Mouse (Mus musculus): ENCODE data around the gene Gba2.
A peak's percentile ranks its signal among the peaks of the same experiment; 100 is the strongest.
"Not testable (repeated sequence)": the region's sequence is repeated elsewhere in the genome, so short reads cannot be mapped to it uniquely, and the experiment has no call there.

Gene Gba2

DNA sequence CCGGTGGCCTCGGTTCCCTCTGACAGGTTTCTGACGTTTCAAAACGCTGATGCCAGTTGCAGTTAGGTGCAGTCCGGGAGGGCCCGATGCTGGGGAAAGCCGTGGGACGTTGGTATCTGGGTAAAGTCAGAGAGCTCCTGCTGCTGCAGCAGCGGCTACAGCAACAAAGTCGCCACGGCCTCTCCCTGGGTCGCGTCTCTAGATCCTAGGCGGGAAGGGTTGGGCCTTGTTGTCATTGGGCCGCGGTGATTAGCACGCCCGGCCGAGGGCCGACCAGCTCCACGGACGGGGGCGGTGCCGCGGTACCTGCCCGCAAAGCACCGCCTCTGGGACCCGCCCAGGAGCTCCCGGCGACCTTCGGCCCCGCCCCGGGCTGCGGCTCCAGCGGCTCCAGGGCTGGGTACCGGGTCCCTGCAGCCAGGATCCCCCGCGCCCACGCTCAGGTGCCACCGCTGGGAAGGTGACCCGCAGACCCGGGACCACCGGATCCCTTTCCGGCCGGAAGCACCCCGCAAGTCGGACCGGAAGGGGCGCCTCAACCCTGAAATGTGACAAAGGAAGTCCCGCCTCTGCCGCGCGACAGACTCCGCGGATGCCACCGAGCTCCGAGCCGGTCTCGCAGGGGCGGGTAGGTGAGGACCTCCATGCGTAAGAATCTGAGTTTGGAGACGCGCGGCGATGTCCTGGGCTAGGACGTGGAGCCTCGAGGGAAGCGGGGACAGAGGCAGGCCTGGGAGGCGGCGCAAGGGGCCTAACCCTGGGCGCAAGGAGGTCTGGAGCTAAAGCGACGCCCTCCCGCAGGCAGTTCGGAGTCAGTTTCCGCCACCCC lies at the start of gene Gba2, which contains the start of gene Rgp1:
Gba2 (minus strand) TSS at position 498 of the 829 bp plus-strand sequence.
Rgp1 (plus strand) TSS at position 340 of the 829 bp plus-strand sequence.
- DNase-seq (ENCODE audit: low read depth): peak; percentile 88

DNA sequence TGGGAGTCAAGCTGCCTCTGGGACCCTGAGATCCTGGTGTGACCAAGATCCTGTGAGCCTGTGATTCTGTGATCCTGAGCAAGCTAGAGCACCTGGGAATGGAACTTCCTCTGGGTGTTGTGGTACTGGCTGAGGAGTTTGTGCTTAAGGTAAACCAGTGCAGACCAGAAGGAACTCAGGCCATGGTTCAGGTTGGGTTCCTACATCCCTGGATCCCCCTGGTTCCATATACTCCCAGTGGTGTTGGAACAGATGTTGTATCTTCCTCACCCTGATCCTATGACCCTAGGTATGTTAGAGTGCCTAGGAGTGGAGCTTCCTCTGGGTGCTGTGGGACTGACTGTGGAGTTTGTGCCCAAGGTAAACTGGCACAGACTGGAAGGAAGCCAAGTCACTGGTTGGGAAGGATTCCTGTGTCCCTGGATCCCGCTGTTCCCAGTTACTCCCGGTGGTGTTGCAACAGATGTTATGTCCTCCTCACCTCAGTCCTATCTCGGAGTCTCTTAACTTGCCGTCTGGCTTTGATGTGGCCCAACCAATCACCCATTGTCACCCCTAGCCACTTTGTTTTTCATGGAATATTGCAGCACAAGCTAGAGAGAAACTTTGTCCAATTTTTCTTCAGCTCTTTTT lies 41.6 kb upstream of the Gba2 start:
- DNase-seq (ENCODE audit: low read depth): no peak

DNA sequence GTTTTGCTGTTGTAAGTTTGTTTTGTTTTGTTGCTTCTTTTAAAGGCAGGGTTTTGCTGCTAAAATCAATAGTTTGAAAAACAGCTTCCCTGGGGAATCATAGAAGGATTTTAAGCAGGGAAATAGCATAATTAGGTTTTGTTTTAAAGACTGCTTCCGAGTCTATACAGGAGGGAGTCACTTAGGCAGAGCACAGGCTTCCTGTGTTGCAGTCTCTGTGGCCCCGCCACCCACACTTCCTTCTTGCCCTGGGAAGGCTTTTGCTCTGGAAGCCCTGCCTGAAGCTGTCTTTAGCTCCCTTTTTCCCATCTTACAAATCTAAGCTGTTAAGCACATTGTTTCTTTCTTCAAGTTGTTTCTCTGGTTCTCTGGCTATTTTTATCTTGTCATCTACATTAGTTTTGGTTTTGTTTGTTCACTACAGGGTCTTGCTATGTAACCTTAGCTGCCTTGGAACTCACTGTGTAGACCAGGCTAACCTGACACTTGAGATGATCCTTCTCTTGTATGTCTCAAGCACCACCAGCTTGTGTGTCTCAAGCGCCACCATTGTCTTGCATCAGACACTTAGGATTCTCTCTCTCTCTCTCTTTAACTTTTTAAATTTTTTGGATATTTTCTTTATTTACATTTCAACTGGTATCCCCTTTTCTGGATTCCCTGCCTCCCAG lies 34.5 kb upstream of the Gba2 start:
- DNase-seq (ENCODE audit: low read depth): peak; percentile 73

DNA sequence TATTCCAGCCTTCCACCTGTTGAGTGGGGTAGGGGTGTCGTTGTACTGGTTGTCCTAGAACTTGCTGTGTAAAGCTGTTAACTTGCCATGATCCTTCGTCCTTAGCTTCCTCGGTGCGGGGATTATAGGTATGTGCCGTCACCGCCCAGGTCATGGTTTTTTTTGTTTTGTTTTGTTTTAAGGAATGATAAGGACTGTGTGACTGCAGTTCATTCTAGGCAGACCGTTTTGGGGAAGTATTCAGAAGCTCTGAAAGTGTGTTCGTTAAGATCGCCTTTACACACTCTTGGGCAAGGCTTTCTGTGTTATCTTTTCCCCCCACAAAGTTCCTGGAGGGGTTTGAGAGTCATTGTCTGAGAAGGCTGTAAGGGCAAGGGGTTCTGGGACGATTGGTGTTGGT lies 33.9 kb upstream of the Gba2 start:
- DNase-seq (ENCODE audit: low read depth): peak; percentile 64

DNA sequence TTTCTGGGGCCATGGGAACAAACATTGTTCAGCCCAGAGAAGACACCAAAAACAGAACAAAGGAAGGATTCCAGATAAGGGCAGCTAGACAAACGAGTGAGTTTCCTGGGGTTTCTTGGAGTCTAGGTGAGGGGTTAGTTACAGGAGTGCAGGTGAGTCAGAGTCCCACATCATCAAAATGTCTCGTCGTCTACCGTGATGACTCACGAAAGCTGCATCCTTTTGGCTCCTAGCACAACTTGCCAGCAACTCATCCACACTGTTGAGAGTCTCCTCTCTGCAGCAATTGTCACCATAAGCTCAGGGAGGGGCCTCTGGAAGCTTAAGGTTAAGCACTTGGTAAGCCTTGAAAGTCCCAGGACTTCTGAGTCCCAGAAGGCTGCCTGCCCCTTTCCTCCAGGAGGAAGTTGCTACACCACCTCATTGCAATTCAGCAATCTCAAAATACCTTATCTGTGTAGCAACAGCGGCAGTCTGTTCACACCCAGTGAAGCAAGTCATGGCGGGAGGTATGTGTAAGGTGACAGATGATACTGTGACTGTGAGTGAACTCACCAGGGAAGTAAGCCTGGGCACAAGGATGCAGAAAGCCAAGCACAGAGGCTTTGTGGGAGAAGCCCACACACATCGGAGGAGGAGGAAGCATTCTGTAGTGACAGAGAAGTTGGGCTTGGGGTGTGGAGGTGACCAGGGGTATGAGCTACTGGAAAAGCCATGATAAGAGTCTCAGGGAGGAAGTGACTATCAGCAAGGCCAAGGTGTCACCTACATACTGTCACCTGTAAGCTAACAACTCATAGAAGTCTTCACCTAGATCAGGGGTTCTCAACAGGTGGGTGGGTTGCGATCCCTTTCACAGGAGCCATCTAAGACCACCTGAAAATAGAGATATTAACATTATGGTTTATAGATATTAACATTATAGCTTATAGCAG lies 26.3 kb upstream of the Gba2 start:
- peak; percentile 78 for DNase-seq (ENCODE audit: low read depth)

DNA sequence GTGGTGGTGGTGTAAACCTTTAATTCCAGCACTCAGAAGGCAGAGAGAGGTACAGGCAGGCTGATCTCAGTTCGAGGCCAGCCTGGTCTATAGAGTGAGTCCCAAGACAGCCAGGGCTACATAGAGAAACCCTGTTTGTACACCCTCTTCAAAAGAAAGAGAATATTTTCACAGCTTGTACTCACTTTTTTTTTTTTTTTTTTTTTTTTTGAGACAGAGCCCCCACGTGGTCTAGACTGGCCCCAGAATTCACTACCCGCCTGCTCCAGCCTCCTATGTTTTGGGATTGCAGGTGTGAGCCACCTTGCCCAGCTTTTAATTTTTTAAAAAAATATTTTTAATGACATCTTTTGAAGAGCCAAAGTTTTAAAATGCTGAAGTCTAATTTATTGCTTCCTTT lies 25.4 kb upstream of the Gba2 start:
- DNase-seq (ENCODE audit: low read depth): no peak

DNA sequence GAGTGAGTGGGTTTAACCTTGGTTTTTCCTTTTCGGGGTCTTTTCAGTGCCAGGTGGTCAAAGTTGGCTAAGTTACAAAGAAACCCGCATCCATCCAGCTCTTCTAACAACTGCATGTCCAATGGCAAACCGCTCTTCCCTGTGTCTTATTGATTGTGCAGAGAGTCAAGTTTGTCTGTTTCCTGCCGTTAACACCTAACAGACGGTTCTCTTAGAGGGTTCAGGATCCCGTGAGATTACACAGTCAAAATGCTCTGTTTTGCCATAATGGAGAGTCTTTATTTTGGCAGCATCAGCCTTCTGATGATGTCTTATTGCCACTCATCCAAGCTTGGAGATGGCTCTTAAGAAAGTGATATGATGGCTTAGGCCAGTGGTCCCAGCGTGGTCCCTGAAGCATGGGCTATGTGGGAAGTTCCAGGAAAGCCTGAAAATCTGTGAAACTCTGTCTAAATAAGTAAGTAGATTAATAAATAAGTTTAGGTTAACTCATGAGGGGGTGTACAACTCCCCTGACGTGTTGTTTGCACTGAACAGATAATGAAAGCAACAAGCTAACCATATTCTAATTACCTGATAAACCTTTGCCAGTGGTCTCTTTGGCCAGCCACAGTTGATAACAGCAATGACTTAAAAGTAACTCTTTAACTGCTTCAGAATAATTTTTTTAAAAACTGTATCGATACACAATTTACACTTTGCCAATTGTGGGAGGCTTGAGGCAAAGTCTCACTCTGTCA lies 21.7 kb upstream of the Gba2 start:
- DNase-seq (ENCODE audit: low read depth): no peak

DNA sequence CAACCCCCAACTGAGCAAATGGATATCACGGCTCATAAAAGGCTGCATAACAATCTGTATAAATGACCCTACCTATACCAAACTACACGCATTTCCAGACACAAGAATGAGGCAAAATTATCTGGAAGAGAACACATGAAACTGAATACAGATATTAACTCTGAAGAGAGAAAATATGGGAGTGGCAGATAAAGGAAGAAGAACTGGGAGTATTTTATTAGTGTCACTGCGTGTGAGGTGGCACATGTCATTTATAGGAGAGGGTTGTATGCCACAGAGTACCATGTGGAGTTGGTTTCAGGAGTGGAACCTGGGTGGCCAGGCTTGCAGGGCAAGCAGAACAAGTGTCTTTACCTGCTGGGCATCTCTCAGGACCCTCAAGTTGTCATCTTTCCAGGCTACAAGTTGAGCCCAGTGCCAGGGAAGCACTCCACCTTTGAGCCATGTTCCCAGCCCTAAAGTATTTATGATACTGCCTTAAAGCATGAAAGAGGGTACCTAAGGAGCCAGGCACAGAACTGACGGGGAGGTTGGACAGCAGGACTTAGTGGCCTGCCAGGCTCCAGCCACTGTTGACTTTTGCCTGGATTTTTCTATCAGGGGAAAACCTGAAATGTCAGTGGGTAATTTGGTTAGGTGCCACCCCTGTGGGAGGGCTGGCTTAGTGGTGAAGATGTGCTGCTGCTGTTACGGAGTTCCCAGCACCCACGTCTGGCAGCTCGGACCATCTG lies 20.1 kb upstream of the Gba2 start:
- DNase-seq (ENCODE audit: low read depth): no peak

DNA sequence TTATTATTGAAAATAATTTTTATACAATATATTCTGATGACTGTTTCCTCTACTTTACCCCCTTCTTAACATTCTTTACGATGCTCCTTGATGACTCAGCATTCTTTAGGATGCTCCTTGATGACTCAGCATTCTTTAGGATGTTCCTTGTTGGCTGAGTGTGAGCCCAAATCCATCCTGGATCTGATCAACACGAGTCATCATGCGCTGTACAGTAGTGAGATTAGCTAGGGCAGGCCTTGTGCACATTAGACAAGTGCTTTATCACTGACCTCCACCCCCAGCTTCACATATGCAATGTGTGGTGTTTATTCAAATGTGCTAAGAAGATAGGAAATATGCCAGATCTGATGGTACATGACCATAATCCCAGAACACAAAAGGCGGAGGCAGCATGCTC lies 19.5 kb upstream of the Gba2 start:
- no peak for DNase-seq (ENCODE audit: low read depth)

DNA sequence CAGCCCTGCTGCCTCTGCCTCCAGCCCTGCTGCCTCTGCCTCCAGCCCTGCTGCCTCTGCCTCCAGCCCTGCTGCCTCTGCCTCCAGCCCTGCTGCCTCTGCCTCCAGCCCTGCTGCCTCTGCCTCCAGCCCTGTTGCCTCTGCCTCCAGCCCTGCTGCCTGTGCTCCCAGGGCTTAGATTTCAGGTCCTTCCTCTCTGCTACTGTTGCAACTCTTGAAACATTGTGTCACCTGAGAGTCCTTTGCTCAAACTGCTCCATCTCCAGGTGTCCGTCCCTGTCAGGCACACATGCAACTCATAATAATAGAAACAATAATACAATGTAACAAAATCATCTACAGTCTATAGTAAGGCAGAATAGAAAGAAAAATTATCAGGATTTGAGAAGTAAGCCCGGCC lies 17.9 kb upstream of the Gba2 start:
- not testable (repeated sequence) for DNase-seq (ENCODE audit: low read depth)

DNA sequence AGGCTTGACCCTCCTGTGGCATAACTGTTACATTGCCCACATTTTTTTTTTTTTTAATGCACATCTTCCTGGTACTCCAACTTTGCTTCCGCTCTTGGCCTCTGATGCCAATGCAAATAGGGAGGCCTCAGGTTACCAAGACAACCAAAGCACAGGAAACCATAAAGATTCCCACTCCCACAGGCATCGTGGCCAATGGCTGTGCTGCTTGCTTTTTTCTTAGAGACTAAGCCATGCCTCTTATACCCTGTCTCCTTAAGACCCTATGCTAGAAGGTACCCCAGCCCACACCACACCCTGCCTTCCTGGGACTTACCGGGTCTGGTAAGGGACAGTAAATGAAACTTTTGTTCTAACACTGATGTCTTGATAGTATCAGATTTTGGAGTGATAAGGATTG lies 14.8 kb upstream of the Gba2 start:
- DNase-seq (ENCODE audit: low read depth): no peak

DNA sequence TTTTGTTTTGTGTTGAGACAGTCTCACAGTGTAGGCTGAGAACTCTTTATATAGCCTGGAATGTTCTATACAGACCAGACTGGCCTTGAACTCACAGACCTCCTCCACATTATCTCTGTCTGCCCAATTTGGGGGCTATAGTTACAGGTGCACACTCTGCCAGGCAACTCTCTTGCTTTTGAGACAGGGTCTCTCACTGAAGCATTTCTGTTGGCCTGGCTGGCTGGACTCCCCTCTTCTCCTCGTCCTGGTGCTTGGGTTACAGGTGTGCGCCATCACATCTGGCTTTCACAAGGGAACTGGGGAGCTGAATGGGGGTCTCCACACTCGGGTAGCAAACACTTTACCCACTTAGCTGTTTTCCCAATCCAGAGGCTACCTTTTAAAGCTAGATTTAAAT lies 13.3 kb upstream of the Gba2 start:
- no peak for DNase-seq (ENCODE audit: low read depth)

DNA sequence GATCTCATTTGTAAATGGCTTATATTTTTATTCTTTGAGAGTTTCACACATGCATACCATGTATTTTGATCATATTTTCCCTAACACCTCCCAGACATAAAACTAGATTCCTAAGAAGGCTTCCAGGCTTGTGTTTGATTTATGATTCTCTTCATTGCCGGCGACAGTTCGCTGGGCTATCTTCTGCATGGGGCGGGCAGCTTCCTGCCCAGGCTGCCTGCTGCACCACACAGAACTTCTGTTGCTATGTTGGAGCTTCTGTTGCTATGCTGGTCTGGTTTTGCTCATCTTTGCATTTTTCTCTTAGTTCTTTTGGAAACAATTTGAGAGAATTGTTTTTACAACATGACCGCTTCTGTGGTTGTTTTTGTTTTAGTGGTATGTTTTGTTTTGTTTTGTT lies 12.9 kb upstream of the Gba2 start:
- DNase-seq (ENCODE audit: low read depth): no peak

DNA sequence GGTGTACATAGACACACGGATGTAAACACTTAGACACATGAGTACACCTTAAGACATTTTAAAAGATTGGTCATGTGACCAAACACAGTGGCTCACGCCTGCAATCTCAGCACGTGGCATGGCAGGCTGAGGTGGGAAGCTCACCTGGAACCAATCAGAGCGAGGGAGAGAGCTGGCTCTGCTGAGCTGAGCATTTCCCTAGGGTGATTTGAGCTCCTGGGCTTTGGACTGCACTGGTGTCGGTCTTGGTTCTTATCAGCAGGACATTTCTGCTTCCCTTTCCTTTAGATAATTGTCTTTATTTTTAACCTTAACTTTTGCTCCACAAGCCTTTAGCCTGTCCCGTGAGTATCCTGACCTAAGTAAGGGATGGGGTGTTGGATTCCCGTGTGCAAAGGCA lies 9.0 kb upstream of the Gba2 start:
- DNase-seq (ENCODE audit: low read depth): peak; percentile 49

DNA sequence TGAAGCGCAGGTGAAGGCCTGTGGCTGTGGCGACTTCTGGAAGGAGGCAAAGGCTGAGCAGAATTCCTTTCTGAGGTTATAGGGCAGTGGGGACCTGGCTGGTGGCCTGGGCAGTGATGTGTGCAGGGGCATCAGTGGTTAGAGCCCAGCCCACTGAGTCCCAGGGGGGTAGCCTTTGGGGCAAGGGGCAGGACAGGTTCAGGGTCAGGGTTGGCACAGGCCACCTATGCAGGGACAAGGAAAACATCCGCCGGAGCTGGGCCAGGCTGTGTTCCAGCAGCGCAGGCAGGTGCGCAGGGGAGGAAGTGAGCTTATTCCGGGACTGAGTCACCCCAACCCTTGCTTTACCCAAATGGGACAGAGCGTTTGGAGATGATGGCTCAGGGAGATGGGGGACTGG lies 7.7 kb upstream of the Gba2 start:
- no peak for DNase-seq (ENCODE audit: low read depth)

DNA sequence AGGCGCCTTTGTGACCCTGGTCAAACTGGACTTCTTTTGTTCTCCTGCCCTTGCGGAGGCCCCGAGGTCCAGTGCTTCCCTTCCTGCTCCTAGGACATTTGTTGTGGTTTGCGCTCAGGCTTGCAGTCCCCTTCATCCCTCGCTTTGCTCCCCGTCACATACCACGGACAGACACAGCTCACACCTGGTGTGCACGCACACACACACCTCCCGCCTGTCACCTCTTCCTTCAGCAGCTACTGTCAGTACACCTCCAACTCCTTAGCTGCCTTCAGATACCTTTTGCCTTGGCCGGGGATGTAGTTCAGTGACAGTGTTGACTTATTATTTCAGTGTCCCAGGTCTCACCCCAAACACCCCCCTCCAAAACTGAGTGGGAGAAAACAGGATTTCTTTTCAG lies 7.0 kb upstream of the Gba2 start:
- DNase-seq (ENCODE audit: low read depth): no peak

DNA sequence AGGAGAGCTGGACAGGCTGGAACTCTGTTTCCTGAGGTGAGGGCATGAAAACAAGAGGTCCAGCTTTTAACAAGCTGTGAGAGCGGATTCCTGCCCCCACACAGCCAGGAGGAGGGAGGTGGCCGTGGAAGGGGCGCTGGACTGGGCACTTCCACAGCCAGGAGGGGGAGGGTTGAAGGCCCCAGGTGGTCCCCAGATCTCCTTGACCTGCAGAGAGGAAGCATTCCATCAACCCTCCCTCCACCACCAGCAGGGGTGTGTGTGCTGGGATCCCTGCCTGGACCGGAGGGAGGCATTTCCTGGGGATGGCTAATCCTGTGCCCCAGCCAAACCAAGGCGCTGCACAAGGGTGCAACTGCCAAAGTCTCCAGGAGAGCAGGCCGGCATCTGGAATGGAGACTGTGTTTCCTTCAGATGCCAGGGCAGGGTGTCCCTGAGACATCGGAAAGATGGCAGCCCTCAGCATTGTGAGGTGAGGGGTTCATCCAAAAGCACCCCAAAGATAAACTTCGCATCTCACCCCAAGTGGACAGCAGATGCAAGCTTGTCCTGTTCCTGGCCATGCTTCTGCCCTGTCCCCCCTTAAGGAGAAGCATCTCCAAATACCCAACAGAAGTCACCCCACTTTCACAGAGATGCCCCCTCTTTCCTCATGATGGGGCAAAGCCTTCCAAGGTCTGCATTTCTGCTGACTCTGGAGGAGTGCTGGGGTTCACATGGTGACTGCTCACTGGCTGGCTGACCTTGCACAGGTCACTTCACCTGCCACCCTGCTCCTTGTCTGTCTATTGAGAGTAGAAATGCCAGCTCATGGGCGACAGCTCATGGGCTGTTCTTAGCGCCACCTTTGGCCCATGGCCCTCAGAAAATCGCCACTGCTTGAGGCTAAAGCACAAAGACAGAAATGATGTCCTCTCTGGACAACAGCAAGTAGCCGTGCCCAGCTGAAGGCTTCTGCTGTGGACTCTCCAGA lies 6.1 kb upstream of the Gba2 start, which contains the start of gene Msmp:
Msmp (minus strand) TSS at position 51 of the 973 bp plus-strand sequence.
- no peak for DNase-seq (ENCODE audit: low read depth)

DNA sequence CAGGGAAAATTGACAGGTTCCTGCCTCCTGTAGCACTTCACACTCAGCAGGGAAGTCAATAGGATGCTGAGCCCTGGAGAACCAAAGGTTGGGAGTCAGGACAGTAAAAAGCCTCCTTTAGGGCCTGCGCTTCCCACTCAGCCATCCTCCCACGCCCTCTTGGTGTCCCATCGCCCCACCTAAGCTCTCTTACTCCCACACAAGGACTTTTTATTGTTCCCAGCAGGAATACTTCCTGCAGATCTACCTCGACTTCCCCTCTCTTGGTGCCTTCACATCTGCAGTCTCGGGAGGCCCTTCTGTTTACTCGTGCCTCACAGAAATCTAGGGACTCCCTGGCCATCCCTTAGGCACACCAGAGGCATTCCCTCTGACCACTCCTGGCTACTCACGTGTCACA lies 4.7 kb upstream of the Gba2 start:
- no peak for DNase-seq (ENCODE audit: low read depth)

DNA sequence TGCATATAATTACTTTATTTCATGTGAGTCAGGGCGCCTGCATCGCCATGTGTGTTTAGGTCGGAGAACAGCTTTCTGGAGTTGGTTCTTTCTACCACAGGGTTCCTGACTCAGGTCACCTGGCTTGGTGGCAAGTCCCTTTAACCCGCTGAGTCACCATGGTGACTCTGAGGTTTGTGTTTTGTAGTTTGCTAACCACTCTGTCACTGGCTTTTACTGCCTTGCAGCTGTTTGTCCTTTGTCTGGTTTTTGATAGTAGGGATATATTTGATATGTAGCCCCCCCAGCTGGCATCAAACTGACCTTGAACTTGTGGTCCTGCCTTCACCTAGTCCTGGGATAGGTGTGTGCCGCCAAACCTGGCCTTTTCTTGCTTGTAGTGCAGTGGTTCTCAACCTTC lies 3.6 kb upstream of the Gba2 start:
- peak; percentile 67 for DNase-seq (ENCODE audit: low read depth)
